Mouse (Mus musculus) intestine, embryonic 14.5 days (tissue): Measurements from ENCODE around the gene Cst9. TPM values are rescaled to one million over a fixed set of nuclear protein-coding genes. Genes with fewer than 3 reads are reported as not detected.
A peak's percentile ranks its signal among the peaks of the same experiment; 100 is the strongest.

Source experiments
- ATAC-seq: fragments of 200-750 bp; cut with Nextera tagmentation; replicated peaks from 2 replicates; pipeline ENCODE4 v1.8.0; 2017; ENCODE audit warnings: low read depth, moderate number of reproducible peaks, moderate TSS enrichment, moderate library complexity; ENCODE audit not compliant: low FRiP score, low TSS enrichment
- DNase-seq: peaks from one replicate; pipeline ENCODE4 v3.0.0-alpha.2; 2018; ENCODE audit warnings: low spot score
- H3K27ac ChIP-seq: fragments of 300-500 bp; sonication (generic); 2 replicates; pipeline ENCODE4 v1.5.1; 2014; ENCODE audit warnings: low read depth, mild to moderate bottlenecking, control low read depth
- H3K27me3 ChIP-seq: fragments of 300-500 bp; sonication (generic); replicated peaks from 2 replicates; pipeline ENCODE4 v1.6.1; 2014; ENCODE audit warnings: low read length, control low read depth; ENCODE audit not compliant: control insufficient read depth, insufficient read depth
- H3K36me3 ChIP-seq: fragments of 300-500 bp; sonication (generic); 2 replicates; pipeline ENCODE4 v1.6.1; 2014; ENCODE audit warnings: low read length, control low read depth; ENCODE audit not compliant: control insufficient read depth, insufficient read depth
- H3K4me1 ChIP-seq: fragments of 300-500 bp; sonication (generic); replicated peaks from 2 replicates; pipeline ENCODE4 v1.6.1; 2014; ENCODE audit warnings: low read length, control low read depth, mixed read lengths; ENCODE audit not compliant: control insufficient read depth, insufficient read depth
- H3K4me2 ChIP-seq: fragments of 300-500 bp; sonication (generic); 2 replicates; pipeline ENCODE4 v1.6.1; 2014; ENCODE audit warnings: low read length
- H3K4me3 ChIP-seq: fragments of 300-500 bp; sonication (generic); 2 replicates; pipeline ENCODE4 v1.5.1; 2014; ENCODE audit warnings: low read depth, low read length, control low read depth, mixed read lengths
- H3K9ac ChIP-seq: fragments of 300-500 bp; sonication (generic); 2 replicates; pipeline ENCODE4 v1.6.1; 2014; ENCODE audit warnings: mild to moderate bottlenecking, low read length
- H3K9me3 ChIP-seq: fragments of 300-500 bp; sonication (generic); 2 replicates; pipeline ENCODE4 v1.6.1; 2016; ENCODE audit warnings: low read length, control low read depth; ENCODE audit not compliant: control insufficient read depth
- WGBS: fragments of 180-500 bp; shearing (Covaris S2); extraction: QIAGEN DNeasy Blood & Tissue Kit; methylation state at CpG from one replicate; pipeline ENCODE4 v1.1.7; 2014; 5-methylcytosine and 5-hydroxymethylcytosine counted together
- polyA plus RNA-seq: library from polyadenylated mRNA; unstranded; fragments of >200 nt; fragmentation: Nextera tagmentation; extraction: Ambion mirVana; gene quantifications from 2 replicates; pipeline ENCODE4 v1.2.1, GENCODE M21; 2014

Cst9 gene
- polyA plus RNA-seq, 1 experiment from 2014 or later, result not detected

- Histone ChIP-seq H3K36me3 (peaks cover 18% of the 10 kb centered on the region), H3K9ac (no peak overlapping the region), H3K9me3 (no peaks in the 10 kb centered on the region), H3K27ac (peak overlapping the region; percentile 40; the same call in 1 of the 2 replicates), H3K27me3 (no peaks in the 10 kb centered on the region), H3K4me2 (peak overlapping the region; percentile 80), H3K4me3 (peak overlapping the region; percentile 96; the same call in 1 of the 2 replicates), H3K4me1 (peaks cover 31% of the 10 kb centered on the region)
- DNase-seq (no peak), ATAC-seq (0 out of 2 replicates have a peak, but pooled peaks have one; percentile 14)
- WGBS, result 33% methylated on average over 4 of the region's 4 CpGs
These were observed 37.9 kb downstream of the Cst9 start for GRCm38 (mm10) chr2:148872860-148873259.

GRCm38 (mm10) chr2:148874224-148874616, 39.3 kb downstream of the Cst9 start:
- WGBS, result 30% methylated on average over 3 of the region's 3 CpGs
- no peak for ATAC-seq
- 0 out of 2 replicates have a peak overlapping the region, but pooled peaks have one; percentile 23 for H3K27ac ChIP-seq

DNA sequence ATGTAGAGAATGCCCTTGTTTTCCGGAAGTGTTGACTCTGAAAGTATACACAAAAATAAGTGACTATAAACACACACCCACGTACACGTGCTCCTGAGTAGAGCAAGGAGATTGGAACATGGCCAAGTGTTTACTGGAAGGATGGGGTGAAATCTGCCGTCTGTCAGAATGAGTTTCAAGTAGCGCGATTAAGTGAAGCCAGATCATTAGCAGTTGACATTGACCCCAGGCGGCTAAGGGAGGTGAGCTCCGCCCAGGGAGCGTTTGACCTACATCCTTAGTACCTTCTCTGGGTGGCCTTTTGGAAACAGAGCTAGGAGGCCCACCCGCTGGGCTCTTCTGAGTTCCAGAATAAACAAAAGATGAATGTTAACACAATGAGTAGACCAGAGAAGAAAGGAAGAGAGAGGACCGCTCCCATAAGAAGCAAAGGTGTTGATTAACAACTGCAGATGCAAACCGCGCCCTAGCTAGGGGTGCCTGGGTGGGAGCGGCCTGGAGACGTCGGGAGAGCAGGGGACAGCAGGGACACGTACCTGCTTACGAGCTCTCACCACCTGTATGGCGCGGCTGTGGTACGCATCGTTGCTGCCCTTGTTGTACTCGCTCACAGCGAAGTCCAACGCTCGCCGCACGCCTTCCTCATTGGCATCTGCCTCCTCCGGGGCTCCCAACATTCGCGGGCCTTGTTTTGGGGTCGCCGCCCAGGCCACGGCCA, 39.8 kb downstream of the Cst9 start:
- Histone ChIP-seq H3K4me3 (peak overlapping the region; percentile 96), H3K4me1 (peaks cover 41% of the 10 kb centered on the region), H3K4me2 (peak overlapping the region; percentile 80), H3K27ac (peak overlapping the region; percentile 86), H3K27me3 (no peaks in the 10 kb centered on the region), H3K9me3 (no peaks in the 10 kb centered on the region), H3K9ac (peak overlapping the region; percentile 87), H3K36me3 (peaks cover 18% of the 10 kb centered on the region)
- WGBS, result under 1% methylated on average over 34 of the region's 34 CpGs
- ATAC-seq (peak; percentile 77), DNase-seq (no peak)

More at GRCm38 (mm10) chr2:148874224-148874616, 39.3 kb downstream of the Cst9 start:
- Histone ChIP-seq H3K27me3 (no peaks in the 10 kb centered on the region), H3K9me3 (no peaks in the 10 kb centered on the region), H3K36me3 (peaks cover 18% of the 10 kb centered on the region), H3K4me3 (peak overlapping the region; percentile 96), H3K4me1 (peaks cover 41% of the 10 kb centered on the region), H3K9ac (peak overlapping the region; percentile 87), H3K4me2 (peak overlapping the region; percentile 80)
- peak; percentile 52 for DNase-seq

DNA sequence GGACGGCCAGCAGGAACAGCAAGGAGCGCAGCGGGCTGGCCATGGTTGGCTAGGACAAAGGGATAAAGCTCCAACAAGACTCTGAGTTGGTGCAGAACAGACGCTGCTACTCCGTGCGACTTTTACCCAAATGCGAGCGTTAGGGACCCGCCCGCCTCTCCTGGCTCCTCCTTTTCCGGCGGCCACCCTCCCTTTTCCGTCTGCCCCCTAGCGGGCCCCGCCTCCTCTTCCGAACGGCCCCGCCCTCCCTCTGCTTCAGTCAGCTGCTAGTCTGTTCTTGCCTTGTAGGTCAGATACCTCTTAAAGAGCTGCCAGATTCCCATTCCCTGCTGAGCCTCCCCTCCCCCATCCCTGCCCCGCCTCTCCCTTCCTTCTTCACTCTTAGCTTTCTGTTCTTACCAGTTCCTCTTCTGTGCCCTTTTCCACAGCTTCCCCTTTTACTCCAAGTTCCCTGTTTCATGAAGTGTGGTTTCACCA, 40.4 kb downstream of the Cst9 start, which contains the start of gene Cst3:
TSS of gene Cst3 (minus strand) at position 358 of the 477 bp plus-strand sequence.
- WGBS, result 0% methylated on average over 19 of the region's 19 CpGs
- H3K9ac ChIP-seq, result peak within 1 kb of the TSS; percentile 87
- peak within 1 kb of the TSS; percentile 96 for H3K4me3 ChIP-seq
- DNase-seq (peak; percentile 94), ATAC-seq (peak; percentile 96)
- H3K9me3 ChIP-seq, result no peaks in the 10 kb centered on the region
- peak within 1 kb of the TSS; percentile 86 for H3K27ac ChIP-seq
- H3K27me3 ChIP-seq, result no peaks in the 10 kb centered on the region
- peaks cover 18% of the 10 kb centered on the region for H3K36me3 ChIP-seq
- peak within 1 kb of the TSS; percentile 80 for H3K4me2 ChIP-seq
- H3K4me1 ChIP-seq, result peaks cover 41% of the 10 kb centered on the region

- Histone ChIP-seq H3K27ac (peak overlapping the region; percentile 43; the same call in 1 of the 2 replicates), H3K27me3 (no peaks in the 10 kb centered on the region)
These were observed 42.2 kb downstream of the Cst9 start for GRCm38 (mm10) chr2:148877016-148877770.

DNA sequence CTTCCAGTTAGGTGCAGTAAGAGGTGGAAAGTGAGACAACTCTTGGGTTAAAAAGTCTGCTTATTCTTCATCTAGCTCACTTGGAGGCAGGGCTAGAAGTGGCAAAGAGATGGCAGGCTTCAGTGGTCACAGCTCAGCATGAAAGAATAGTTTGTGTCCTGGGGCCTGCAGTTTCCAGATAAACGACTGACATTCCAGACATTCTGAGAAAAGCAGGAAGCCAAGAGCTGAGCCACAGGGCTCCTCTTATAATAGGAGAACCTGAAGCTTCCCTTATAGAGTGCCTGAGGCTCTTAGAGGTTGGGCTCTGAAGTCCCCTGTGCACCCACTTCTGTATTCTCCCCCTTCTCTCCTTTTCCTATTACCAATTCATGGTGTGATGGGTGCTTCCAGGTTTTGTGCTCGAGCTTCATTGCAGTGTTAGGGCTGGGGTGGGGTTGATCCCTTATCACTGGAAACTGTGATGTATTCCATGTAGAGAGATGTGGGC, 43.7 kb downstream of the Cst9 start:
- Histone ChIP-seq H3K27me3 (no peaks in the 10 kb centered on the region), H3K9ac (no peak overlapping the region), H3K4me1 (peaks cover 31% of the 10 kb centered on the region), H3K27ac (no peak overlapping the region), H3K4me3 (no peak overlapping the region), H3K36me3 (no peaks in the 10 kb centered on the region), H3K9me3 (no peaks in the 10 kb centered on the region), H3K4me2 (no peak overlapping the region)
- DNase-seq, result no peak
- ATAC-seq, result no peak
- 7% methylated on average over 2 of the region's 2 CpGs for WGBS

More at GRCm38 (mm10) chr2:148877016-148877770, 42.2 kb downstream of the Cst9 start:
- ATAC-seq, result no peak
- H3K4me3 ChIP-seq, result no peak overlapping the region
- H3K4me1 ChIP-seq, result peaks cover 41% of the 10 kb centered on the region
- no peak overlapping the region for H3K9ac ChIP-seq
- H3K9me3 ChIP-seq, result no peaks in the 10 kb centered on the region
- no peak overlapping the region for H3K4me2 ChIP-seq
- peaks cover 2% of the 10 kb centered on the region for H3K36me3 ChIP-seq
- no peak for DNase-seq
- 16% methylated on average over 3 of the region's 3 CpGs for WGBS

- ATAC-seq (no peak), DNase-seq (no peak)
- no peak overlapping the region for H3K27ac ChIP-seq
- 80% methylated on average over 1 of the region's 1 CpGs for WGBS
- no peak overlapping the region for H3K4me3 ChIP-seq
- H3K36me3 ChIP-seq, result no peaks in the 10 kb centered on the region
- no peaks in the 10 kb centered on the region for H3K27me3 ChIP-seq
- peaks cover 25% of the 10 kb centered on the region for H3K4me1 ChIP-seq
- no peak overlapping the region for H3K9ac ChIP-seq
- no peaks in the 10 kb centered on the region for H3K9me3 ChIP-seq
- H3K4me2 ChIP-seq, result no peak overlapping the region
These were observed 44.3 kb downstream of the Cst9 start for GRCm38 (mm10) chr2:148879199-148879598.

- Histone ChIP-seq H3K9me3 (no peaks in the 10 kb centered on the region), H3K4me3 (no peak overlapping the region), H3K27me3 (no peaks in the 10 kb centered on the region), H3K4me2 (no peak overlapping the region), H3K9ac (no peak overlapping the region), H3K36me3 (no peaks in the 10 kb centered on the region), H3K27ac (no peak overlapping the region), H3K4me1 (no peaks in the 10 kb centered on the region)
- no peak for DNase-seq
- ATAC-seq, result no peak
These were observed 49.8 kb downstream of the Cst9 start for GRCm38 (mm10) chr2:148884738-148885137.
